Mouse (Mus musculus) cerebellum, postnatal 36 days (tissue): ENCODE results near the gene Hbs1l.
A peak's percentile ranks its signal among the peaks of the same experiment; 100 is the strongest.

Source experiments
- DNase-seq, 2 experiments: peaks; one replicate each; pipeline ENCODE4 v3.0.0; 2021 to 2022; ENCODE audit warnings: mixed read lengths in 2 of 2

Gene Hbs1l

GRCm38 (mm10) chr10:21295759-21296621 lies at the start of gene Hbs1l:
Gene Hbs1l (plus strand): TSS chr10:21295979.
- DNase-seq, result peak; percentile 91 to 95

- no peak for DNase-seq
Observed at GRCm38 (mm10) chr10:21248556-21248955, 47.2 kb upstream of the Hbs1l start.

- DNase-seq, result no peak
Observed at GRCm38 (mm10) chr10:21251881-21252534, 43.8 kb upstream of the Hbs1l start.

GRCm38 (mm10) chr10:21252800-21253199 lies 43.0 kb upstream of the Hbs1l start:
- DNase-seq, result no peak

- no peak for DNase-seq
Observed at GRCm38 (mm10) chr10:21254266-21255140, 41.3 kb upstream of the Hbs1l start.

GRCm38 (mm10) chr10:21257244-21257643 lies 38.5 kb upstream of the Hbs1l start:
- no peak for DNase-seq

GRCm38 (mm10) chr10:21259649-21260048 lies 36.1 kb upstream of the Hbs1l start:
- no peak for DNase-seq

GRCm38 (mm10) chr10:21265188-21265587 lies 30.6 kb upstream of the Hbs1l start:
- no peak for DNase-seq

- no peak for DNase-seq
Observed at GRCm38 (mm10) chr10:21267452-21267851, 28.3 kb upstream of the Hbs1l start.

- no peak for DNase-seq
Observed at GRCm38 (mm10) chr10:21268786-21269410, 26.9 kb upstream of the Hbs1l start.

GRCm38 (mm10) chr10:21269920-21270319 lies 25.9 kb upstream of the Hbs1l start:
- DNase-seq, result no peak

- DNase-seq, result no peak
Observed at GRCm38 (mm10) chr10:21270905-21271304, 24.9 kb upstream of the Hbs1l start.

- no peak for DNase-seq
Observed at GRCm38 (mm10) chr10:21271310-21271709, 24.5 kb upstream of the Hbs1l start.

- no peak for DNase-seq
Observed at GRCm38 (mm10) chr10:21271785-21272184, 24.0 kb upstream of the Hbs1l start.

- no peak for DNase-seq
Observed at GRCm38 (mm10) chr10:21287243-21288127, 8.3 kb upstream of the Hbs1l start.

- no peak for DNase-seq
Observed at GRCm38 (mm10) chr10:21291228-21291627, 4.6 kb upstream of the Hbs1l start.

- DNase-seq, result no peak
Observed at GRCm38 (mm10) chr10:21294217-21294616, 1.6 kb upstream of the Hbs1l start.

- no peak for DNase-seq
Observed at GRCm38 (mm10) chr10:21295397-21295758, 401 bp upstream of the Hbs1l start.

GRCm38 (mm10) chr10:21298972-21299371 lies 3.2 kb downstream of the Hbs1l start:
- DNase-seq, result no peak

GRCm38 (mm10) chr10:21301822-21302221 lies 6.0 kb downstream of the Hbs1l start:
- DNase-seq, result no peak
